Mouse (Mus musculus) liver (tissue): ENCODE data around the gene Ube2h.

Source experiments
- DNase-seq: peaks from one replicate; pipeline ENCODE4 v3.0.0-alpha.2; 2020; ENCODE audit warnings: mixed read lengths

Gene Ube2h

GRCm38 (mm10) chr6:30304399-30304917 lies at the start of gene Ube2h:
Ube2h (minus strand) TSS chr6:30304539.
- peak; percentile 99 for DNase-seq

GRCm38 (mm10) chr6:30353661-30354060 lies 49.3 kb upstream of the Ube2h start:
- no peak for DNase-seq

GRCm38 (mm10) chr6:30352762-30353161 lies 48.4 kb upstream of the Ube2h start:
- DNase-seq = no peak

GRCm38 (mm10) chr6:30351290-30351689 lies 47.0 kb upstream of the Ube2h start:
- no peak for DNase-seq

GRCm38 (mm10) chr6:30347288-30347801 lies 43.0 kb upstream of the Ube2h start:
- DNase-seq = no peak

- no peak for DNase-seq
Measured at GRCm38 (mm10) chr6:30346737-30347136, 42.4 kb upstream of the Ube2h start.

GRCm38 (mm10) chr6:30344032-30344431 lies 39.7 kb upstream of the Ube2h start:
- no peak for DNase-seq

GRCm38 (mm10) chr6:30340231-30340873 lies 36.0 kb upstream of the Ube2h start:
- DNase-seq = no peak

- DNase-seq = peak; percentile 51
Measured at GRCm38 (mm10) chr6:30336912-30337311, 32.6 kb upstream of the Ube2h start.

GRCm38 (mm10) chr6:30332262-30332661 lies 27.9 kb upstream of the Ube2h start:
- DNase-seq = no peak

- no peak for DNase-seq
Measured at GRCm38 (mm10) chr6:30330706-30331105, 26.4 kb upstream of the Ube2h start.

GRCm38 (mm10) chr6:30325932-30326501 lies 21.7 kb upstream of the Ube2h start:
- no peak for DNase-seq

GRCm38 (mm10) chr6:30321002-30321401 lies 16.7 kb upstream of the Ube2h start:
- no peak for DNase-seq

GRCm38 (mm10) chr6:30319216-30319615 lies 14.9 kb upstream of the Ube2h start:
- no peak for DNase-seq

GRCm38 (mm10) chr6:30312006-30312405 lies 7.7 kb upstream of the Ube2h start:
- DNase-seq = no peak

GRCm38 (mm10) chr6:30308751-30309150 lies 4.4 kb upstream of the Ube2h start:
- peak; percentile 51 for DNase-seq

GRCm38 (mm10) chr6:30307691-30308090 lies 3.4 kb upstream of the Ube2h start:
- peak; percentile 94 for DNase-seq

GRCm38 (mm10) chr6:30303771-30304398 lies 454 bp downstream of the Ube2h start:
- DNase-seq = peak; percentile 55

- DNase-seq = peak; percentile 33
Measured at GRCm38 (mm10) chr6:30302781-30303631, 1.3 kb downstream of the Ube2h start.

- DNase-seq = no peak
Measured at GRCm38 (mm10) chr6:30302156-30302555, 2.2 kb downstream of the Ube2h start.

GRCm38 (mm10) chr6:30300901-30301300 lies 3.4 kb downstream of the Ube2h start:
- no peak for DNase-seq

- peak; percentile 86 for DNase-seq
Measured at GRCm38 (mm10) chr6:30300372-30300771, 4.0 kb downstream of the Ube2h start.

- no peak for DNase-seq
Measured at GRCm38 (mm10) chr6:30299683-30300082, 4.7 kb downstream of the Ube2h start.
